Mouse (Mus musculus) bone marrow, adult 2 months (tissue): ENCODE results near the gene Rps21. TPM values are rescaled to one million over a fixed set of nuclear protein-coding genes. Genes with fewer than 3 reads are reported as not detected.

ENCODE experiments used
- H3K27ac ChIP-seq: fragments of 200-500 bp; 2 replicates; pipeline ENCODE4 v1.5.1; 2012; ENCODE audit warnings: low read depth, mild to moderate bottlenecking, control low read depth, inconsistent platforms, low read length; ENCODE audit not compliant: control insufficient read depth, poor library complexity, insufficient read depth
- H3K4me1 ChIP-seq: fragments of 200-500 bp; 2 replicates; pipeline ENCODE4 v1.6.1; 2011; ENCODE audit warnings: low read length; ENCODE audit not compliant: control insufficient read depth, insufficient read depth
- H3K4me3 ChIP-seq: fragments of 200-500 bp; replicated peaks from 2 replicates; pipeline ENCODE3; 2011; ENCODE audit warnings: mild to moderate bottlenecking, low read depth, low read length, control low read depth; ENCODE audit not compliant: control insufficient read depth
- CTCF ChIP-seq: fragments of 200-500 bp; IDR thresholded peaks from 2 replicates; pipeline ENCODE4 v1.5.1; 2011; ENCODE audit warnings: low read length, control low read depth; ENCODE audit not compliant: control insufficient read depth, insufficient read depth
- POLR2A ChIP-seq: fragments of 200-500 bp; IDR thresholded peaks from 2 replicates; pipeline ENCODE4 v1.6.1; 2011; ENCODE audit warnings: low read depth, mild to moderate bottlenecking, control low read depth, low read length, borderline replicate concordance; ENCODE audit not compliant: control insufficient read depth
- WGBS: fragments of 180-500 bp; shearing (Covaris S2); methylation state at CpG from one replicate; pipeline ENCODE4 v1.1.7; 2018; 5-methylcytosine and 5-hydroxymethylcytosine counted together
- polyA plus RNA-seq: library from polyadenylated mRNA; stranded (reverse); fragments of >200 nt; gene quantifications from 2 replicates; pipeline ENCODE4 v1.2.4, GENCODE M21; 2011; ENCODE audit warnings: low replicate concordance; ENCODE audit not compliant: missing spikeins, insufficient read depth, insufficient read length

Gene Rps21
- 1,144 and 1,728 TPM in 2 replicates for polyA plus RNA-seq

- WGBS: under 1% methylated on average over 38 of the region's 38 CpGs
- H3K4me3 ChIP-seq: peak within 1 kb of the TSS; percentile 85
- H3K27ac ChIP-seq: peak within 1 kb of the TSS; percentile 80
- TF ChIP-seq CTCF (0 out of 2 replicates have a peak, but pooled peaks have one; percentile 4), POLR2A (peak; percentile 88; the same call in 1 of the 2 replicates)
- peaks cover 4% of the 10 kb centered on the region; the same call in 1 of the 2 replicates for H3K4me1 ChIP-seq
Observed at GRCm38 (mm10) chr2:180257001-180257521, at the start of gene Rps21. TSS of gene Rps21 (plus strand) at chr2:180257377.

GRCm38 (mm10) chr2:180207840-180208239 lies 49.3 kb upstream of the Rps21 start:
- Histone ChIP-seq H3K4me3 (no peak overlapping the region), H3K27ac (no peak overlapping the region), H3K4me1 (no peaks in the 10 kb centered on the region; the same call in 1 of the 2 replicates)
- 86% methylated on average over 7 of the region's 7 CpGs for WGBS
- peak; percentile 57 for TF ChIP-seq CTCF
- no peak for TF ChIP-seq POLR2A

GRCm38 (mm10) chr2:180208976-180209375 lies 48.2 kb upstream of the Rps21 start:
- Histone ChIP-seq H3K4me1 (no peaks in the 10 kb centered on the region; the same call in 1 of the 2 replicates), H3K4me3 (no peak overlapping the region), H3K27ac (no peak overlapping the region)
- TF ChIP-seq POLR2A: no peak
- WGBS: 41% methylated on average over 1 of the region's 1 CpGs

GRCm38 (mm10) chr2:180212255-180212654 lies 44.9 kb upstream of the Rps21 start:
- TF ChIP-seq POLR2A: no peak
- TF ChIP-seq CTCF: no peak
- no peak overlapping the region for H3K4me3 ChIP-seq
- H3K27ac ChIP-seq: no peak overlapping the region
- WGBS: 82% methylated on average over 3 of the region's 3 CpGs
- no peaks in the 10 kb centered on the region; the same call in 1 of the 2 replicates for H3K4me1 ChIP-seq

GRCm38 (mm10) chr2:180214352-180214978 lies 42.7 kb upstream of the Rps21 start:
- Histone ChIP-seq H3K4me3 (no peak overlapping the region), H3K4me1 (no peaks in the 10 kb centered on the region), H3K27ac (no peak overlapping the region)
- 85% methylated on average over 4 of the region's 4 CpGs for WGBS
- TF ChIP-seq CTCF: no peak
- no peak for TF ChIP-seq POLR2A

- TF ChIP-seq CTCF (no peak), POLR2A (no peak)
- 70% methylated on average over 8 of the region's 8 CpGs for WGBS
- no peak overlapping the region for H3K4me3 ChIP-seq
- no peaks in the 10 kb centered on the region for H3K4me1 ChIP-seq
- H3K27ac ChIP-seq: no peak overlapping the region
Observed at GRCm38 (mm10) chr2:180215011-180215461, 42.1 kb upstream of the Rps21 start.

GRCm38 (mm10) chr2:180215951-180216350 lies 41.2 kb upstream of the Rps21 start:
- H3K4me1 ChIP-seq: no peaks in the 10 kb centered on the region
- H3K27ac ChIP-seq: no peak overlapping the region
- TF ChIP-seq CTCF (no peak), POLR2A (no peak)
- H3K4me3 ChIP-seq: no peak overlapping the region
- 56% methylated on average over 6 of the region's 6 CpGs for WGBS

GRCm38 (mm10) chr2:180216921-180217320 lies 40.3 kb upstream of the Rps21 start:
- Histone ChIP-seq H3K27ac (no peak overlapping the region), H3K4me1 (no peaks in the 10 kb centered on the region), H3K4me3 (no peak overlapping the region)
- TF ChIP-seq POLR2A (no peak), CTCF (no peak)
- WGBS: 24% methylated on average over 5 of the region's 5 CpGs
